Mouse (Mus musculus): ENCODE results near the gene Hist1h3e. TPM values are rescaled to one million over a fixed set of nuclear protein-coding genes. Genes with fewer than 3 reads are reported as not detected.
"Not testable (repeated sequence)": the region's sequence is repeated elsewhere in the genome, so short reads cannot be mapped to it uniquely, and the experiment has no call there.

Hist1h3e gene
- total RNA-seq, 2 experiments from 2014 or later = 98.5 to 398 TPM

DNA sequence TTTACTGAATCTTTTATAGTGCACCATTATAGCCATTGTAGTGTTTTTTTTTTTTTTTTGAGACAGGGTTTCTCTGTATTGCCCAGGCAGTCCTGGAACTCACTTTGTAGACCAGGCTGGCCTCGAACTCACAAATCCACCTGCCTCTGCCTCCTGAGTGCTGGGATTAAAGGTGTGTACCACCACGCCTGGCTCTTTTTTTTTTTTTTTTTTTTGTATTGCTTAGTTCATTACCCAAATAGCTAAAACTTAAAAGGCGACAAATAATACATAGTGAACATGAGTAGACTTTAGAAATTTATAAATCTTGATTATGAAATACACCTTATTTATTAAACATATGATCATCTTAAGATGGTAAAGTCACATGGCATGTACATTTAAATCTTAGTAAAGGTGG, 20.7 kb downstream of the Hist1h3e start:
- no peak for ATAC-seq (replicated peaks; ENCODE audit: poor library complexity)

DNA sequence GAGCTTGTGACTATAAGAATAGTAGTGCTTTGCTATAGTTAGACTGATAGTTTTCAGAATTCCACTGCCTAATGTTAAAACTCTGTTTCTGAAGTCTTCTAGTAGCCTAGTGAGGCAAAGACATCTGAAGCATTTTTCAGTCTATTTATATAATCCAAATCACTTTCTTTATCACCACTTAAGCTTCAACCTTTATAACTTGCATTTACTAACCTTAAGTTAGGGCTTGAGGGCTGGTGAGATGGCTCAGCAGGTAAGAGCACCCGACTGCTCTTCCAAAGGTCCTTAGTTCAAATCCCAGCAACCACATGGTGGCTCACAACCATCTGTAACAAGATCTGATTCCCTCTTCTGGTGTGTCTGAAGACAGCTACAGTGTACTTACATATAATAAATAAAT, 22.3 kb downstream of the Hist1h3e start:
- not testable (repeated sequence) for ATAC-seq (replicated peaks; ENCODE audit: poor library complexity)

DNA sequence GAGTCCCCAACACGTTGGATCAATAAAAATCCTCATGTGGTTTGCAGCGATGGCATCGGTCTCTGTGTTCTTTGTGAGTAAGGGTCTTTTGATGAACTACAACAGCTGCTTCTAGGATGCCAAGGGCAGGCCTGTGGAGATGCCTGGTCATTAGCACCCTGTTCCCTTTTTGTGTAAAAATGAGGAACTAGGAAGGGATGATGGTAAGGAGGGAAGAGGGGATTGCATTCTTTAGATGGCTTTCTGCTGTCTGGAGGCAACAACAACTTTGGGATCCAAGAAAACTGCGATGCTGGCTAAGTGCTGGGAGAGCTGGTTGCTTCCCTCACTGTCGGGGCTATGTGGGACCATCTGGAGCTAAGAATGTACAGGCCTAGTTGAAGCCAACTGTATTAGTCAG, 23.9 kb downstream of the Hist1h3e start:
- ATAC-seq (replicated peaks; ENCODE audit: poor library complexity) = no peak

DNA sequence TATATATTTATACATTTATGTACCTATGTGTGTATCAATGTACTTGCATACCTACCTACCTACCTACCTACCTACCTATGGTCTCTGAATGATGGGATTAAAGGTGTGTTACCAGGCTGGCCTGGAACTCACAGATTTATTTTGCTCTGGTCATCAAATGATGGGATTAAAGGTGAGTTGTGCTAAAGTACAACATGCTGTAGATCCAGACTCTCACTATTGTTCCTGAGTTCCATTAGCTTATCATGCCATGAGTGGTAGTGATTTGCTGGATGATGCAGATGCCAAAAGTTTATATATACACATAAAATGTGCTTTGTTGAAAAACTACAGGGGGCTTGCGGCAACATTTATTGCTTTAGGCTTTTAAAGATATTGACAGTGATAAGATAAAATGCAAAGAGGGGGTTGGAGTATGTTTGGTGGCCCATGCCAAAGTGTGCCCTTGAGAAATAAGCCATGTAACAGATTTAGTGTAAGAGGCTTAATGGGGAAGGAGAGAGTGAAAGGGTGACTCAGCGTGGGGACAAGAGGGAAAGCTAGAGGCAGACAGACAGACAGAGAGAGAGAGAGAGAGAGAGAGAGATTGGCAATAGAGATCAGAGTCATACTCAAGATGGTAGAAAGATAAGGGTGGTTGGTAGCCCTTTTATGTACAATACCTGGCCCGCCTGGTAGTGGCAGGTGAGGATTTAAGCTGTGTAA, 25.0 kb downstream of the Hist1h3e start:
- no peak for ATAC-seq (replicated peaks; ENCODE audit: poor library complexity)

DNA sequence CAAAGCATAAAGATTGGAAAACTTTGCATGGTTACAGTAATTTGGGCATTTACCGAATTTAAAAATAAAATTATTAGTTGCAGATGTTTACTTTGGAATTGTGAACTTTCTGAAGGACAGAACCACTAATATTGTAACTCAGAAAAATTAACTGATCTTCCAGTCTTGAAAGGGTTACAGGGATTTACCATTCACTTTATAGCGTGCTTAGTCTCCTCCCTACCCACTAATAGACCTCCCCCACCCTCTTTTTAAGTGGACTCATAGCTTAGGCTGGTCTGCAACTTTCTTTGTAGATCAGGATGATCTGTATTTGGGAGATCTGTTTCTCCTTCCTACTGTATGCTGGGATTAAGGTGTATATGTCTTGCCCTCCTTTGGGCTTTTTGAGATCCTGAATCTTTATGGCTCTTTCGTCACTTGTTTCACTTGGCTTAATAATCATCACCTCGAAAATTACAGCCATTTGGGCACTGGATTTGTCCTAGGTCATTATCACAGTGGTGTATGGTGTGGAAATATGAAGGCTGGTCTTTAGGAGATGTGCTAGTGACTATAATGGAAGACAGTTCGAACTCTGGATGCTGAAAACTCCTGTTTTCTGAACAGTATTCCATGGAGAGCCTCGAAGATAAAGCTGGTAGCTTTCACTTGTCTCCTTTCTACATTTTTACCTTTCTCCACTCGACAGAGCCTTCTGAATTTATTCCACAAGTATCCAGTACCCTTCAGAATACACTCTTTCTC, 25.9 kb downstream of the Hist1h3e start:
- no peak for ATAC-seq (replicated peaks; ENCODE audit: poor library complexity)

DNA sequence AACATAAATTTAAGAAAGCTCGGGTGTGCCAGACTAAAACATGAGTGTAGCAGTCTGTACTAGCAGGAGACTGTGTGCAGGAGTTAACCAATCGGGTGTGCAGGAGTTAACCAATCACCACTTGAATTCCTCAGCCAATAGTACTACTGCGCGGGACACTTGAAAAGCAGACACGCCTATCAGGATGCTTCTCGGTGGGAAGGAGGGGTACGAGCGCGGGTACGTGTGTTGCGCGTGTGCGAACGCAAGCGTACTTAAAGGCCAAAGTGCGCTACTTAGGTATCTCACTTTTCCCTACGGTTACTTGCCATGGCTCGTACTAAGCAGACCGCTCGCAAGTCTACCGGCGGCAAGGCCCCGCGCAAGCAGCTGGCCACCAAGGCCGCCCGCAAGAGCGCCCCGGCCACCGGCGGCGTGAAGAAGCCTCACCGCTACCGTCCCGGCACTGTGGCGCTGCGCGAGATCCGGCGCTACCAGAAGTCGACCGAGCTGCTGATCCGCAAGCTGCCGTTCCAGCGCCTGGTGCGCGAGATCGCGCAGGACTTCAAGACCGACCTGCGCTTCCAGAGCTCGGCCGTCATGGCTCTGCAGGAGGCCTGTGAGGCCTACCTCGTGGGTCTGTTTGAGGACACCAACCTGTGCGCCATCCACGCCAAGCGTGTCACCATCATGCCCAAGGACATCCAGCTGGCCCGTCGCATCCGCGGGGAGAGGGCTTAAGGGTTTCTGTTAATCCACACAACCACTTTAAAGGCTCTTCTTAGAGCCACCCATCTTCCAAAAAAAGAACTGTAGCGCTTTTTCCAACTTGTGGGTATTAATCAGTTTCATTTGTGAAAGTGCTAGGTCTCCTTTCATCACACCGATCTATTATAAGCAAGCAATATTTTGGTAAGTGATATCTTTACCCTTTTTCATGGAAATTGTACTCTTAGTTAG, 26.8 kb downstream of the Hist1h3e start, which contains the start of gene Hist1h3g:
Gene Hist1h3g, plus strand, starts transcription at position 286 of the 939 bp plus-strand sequence.
- peak; percentile 62 for ATAC-seq (replicated peaks; ENCODE audit: poor library complexity)

DNA sequence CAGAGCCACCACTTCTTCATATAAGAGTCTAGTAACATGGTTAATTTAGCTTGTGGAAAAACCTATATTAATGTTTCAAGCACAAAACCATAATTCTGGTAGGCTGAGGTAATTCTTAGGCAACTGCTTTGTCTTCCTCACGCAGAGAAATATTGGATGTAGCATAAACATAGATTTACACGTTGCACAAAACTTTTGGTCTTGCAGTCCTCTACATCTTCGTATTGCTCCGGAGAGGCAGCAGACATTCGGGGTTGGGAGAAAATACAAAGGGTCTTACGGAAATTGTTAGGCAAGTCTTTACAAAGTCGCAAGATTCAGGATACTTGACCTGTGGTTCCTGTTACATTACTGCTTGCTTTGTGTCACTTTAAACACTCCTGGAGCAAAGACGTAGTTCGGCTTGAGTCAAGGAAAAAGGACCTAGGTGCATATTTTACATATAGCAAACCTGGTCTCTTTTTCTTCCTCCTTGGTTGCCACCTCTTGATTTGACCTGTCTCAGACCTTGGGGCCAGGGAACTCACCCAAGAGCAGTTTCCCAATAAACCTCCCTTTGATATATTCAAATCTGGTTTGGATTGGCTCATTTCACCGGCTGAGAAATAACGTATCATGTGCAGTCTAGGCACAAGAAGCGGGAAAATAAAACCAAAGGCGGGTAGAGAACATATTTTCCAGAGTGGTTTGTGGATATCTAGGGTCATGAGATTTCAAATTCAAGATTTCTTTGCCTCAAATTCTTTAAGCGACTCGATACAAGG, 27.6 kb downstream of the Hist1h3e start:
- peak; percentile 8 for ATAC-seq (replicated peaks; ENCODE audit: poor library complexity)

DNA sequence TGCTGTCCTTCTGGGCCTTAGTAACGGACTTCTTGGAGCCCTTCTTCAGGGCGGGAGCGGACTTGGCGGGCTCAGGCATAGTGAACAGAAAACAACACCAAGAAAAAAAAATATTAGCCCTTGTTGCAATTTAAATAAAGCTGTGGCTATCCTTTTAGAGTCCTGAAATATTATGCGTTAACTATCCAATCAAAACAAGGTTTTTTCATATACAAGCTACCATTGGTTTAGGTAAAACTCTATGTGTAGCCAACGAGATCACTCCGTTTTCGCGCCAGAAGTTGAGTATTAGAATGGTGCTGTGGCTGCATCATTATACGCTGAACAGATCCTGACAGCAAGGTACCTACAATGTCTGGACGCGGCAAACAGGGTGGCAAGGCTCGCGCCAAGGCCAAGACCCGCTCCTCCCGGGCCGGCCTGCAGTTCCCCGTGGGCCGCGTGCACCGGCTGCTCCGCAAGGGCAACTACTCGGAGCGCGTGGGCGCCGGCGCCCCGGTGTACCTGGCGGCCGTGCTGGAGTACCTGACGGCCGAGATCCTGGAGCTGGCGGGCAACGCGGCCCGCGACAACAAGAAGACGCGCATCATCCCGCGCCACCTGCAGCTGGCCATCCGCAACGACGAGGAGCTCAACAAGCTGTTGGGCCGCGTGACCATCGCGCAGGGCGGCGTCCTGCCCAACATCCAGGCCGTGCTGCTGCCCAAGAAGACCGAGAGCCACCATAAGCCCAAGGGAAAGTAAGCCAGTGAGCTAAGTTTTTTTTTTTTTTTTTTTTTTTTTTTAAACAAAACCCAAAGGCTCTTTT, 28.4 kb downstream of the Hist1h3e start, which contains the start of gene Hist1h2af:
Gene Hist1h2af, plus strand, starts transcription at position 347 of the 808 bp plus-strand sequence.
- ATAC-seq (replicated peaks; ENCODE audit: poor library complexity) = peak; percentile 33

DNA sequence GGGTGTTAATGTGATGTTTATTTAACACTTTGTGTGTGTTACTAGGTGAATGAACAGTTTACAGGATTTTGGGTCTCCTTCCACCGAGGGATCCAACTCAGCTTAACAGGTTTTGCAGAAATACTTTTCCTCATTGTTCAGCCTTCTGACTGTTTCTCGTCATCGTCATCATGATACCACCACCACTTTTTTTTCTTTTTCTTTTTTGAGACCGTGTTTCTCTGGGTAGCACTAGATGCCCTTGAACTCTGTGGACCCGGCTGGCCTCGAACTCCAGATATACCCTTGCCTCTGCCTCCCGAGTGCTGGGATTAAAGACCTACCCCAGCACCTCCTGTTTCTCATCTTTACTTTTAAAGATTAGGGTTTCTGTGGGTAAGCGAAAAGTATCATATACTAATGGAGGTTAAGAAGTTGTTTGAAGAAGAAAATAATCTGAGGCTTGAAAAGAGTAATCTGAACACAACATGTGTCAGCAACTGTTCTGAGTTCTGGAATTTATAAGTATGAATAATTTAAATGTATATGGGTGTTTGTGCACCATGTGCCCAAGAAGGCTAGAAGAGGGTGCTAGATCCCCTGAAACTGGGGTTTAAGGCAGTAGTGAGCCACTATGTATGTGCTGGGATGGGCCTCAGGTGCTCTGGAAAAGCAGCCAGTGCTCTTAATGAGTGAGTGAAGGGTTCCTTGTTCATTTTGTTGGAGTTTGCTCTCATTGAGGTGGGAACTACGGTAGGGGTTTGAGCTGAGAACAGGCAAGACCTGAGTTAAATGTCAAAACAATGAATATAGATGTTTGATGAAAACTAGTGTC, 29.7 kb downstream of the Hist1h3e start:
- no peak for ATAC-seq (replicated peaks; ENCODE audit: poor library complexity)

DNA sequence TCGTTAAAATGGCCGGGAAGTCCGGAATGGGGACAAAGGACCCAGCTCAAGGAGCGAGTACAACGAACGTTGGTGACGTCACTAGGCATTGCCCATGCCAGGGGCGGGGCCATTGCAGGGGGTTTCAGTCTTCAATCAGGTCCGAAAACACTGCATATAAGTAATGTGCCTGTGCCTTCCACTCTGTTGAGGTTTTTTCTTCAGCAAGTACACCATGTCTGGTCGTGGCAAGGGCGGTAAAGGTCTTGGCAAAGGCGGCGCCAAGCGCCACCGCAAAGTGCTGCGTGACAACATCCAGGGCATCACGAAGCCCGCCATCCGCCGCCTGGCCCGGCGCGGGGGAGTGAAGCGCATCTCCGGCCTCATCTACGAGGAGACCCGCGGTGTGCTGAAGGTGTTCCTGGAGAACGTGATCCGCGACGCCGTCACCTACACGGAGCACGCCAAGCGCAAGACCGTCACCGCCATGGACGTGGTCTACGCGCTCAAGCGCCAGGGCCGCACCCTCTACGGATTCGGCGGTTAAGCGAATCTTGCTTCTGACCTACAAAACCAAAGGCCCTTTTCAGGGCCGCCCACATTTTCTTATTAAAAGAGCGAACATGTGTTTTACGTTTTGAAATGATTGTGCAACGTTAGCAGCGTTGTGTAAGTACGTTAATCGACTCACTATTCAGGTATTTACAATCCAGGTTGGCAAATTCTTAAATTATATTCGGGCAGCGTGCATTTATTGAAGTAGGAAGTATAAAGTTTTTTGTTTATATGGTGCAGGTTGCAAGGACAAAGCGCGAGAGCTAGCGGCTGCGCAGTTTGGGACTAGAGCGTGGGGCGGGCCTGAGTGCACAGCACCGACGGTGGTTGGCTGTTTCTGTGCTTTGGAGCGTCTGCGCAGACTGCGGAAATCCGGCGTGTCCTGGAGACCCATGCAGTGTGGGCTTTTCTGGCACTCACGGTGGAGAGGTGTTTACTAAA, 31.0 kb downstream of the Hist1h3e start, which contains the start of gene Hist1h4h:
Gene Hist1h4h, plus strand, starts transcription at position 150 of the 975 bp plus-strand sequence.
- ATAC-seq (replicated peaks; ENCODE audit: poor library complexity) = peak; percentile 52

DNA sequence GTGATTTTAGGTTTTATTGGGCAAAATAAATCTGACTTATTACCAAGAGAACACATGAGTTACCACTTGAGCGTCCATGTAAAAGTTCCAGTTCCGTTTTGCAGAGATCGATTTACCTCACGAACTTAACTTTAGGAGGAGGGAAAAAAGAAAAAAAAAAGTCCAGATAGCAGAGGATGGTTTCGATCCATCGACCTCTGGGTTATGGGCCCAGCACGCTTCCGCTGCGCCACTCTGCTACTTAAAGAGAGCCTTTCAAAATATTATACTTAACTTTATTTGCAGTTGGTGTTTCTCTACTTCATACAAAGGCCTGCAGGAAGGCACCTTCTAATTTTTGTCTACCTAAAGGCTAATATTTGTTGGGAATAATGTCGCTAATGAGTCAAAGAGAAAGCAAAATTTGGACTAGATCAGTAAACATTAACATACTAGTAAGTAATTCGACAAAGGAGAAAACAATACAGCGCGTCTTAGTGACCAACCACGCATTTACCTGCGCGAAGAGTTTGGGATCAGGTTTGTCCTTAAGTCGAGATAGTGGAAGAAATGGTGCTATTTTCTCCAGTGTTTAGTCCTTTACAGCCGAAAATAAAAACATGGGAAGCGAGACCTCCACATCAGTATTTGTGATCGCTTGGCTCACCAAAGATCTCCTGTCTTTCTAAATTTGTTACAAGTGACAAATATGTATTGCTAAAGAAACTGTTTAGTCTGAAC, 31.8 kb downstream of the Hist1h3e start:
- ATAC-seq (replicated peaks; ENCODE audit: poor library complexity) = no peak

DNA sequence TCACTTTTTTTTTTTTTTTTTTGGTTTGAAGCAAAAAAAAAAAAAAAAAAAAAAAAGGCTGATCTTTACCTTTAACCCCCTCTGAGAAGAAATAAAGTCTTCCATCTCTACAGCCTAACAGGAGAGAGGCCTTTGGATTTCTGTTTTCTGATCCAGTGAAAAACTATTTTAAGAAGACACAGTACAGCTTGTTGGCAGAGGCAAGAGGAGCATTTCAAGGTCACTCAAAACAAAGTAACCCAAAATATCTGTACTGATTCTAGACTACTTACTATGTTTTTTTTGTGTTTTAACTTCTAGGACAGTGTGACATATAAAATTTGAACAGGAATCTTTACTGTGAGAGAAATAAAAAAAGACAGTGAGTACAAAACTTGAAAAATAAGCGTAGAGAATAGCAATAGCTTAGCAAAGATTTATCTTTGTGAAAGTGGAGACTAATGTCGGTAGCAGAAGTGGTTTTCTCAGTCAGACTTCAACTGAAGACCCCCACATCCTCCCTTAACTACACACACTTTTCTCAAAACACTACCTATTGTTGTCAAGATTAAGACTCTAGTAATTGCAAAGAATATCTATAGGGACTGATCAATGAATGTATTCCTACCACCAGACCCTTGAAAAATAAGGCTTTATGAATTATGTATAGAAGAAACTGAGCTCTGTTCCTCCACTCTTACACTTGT, 32.5 kb downstream of the Hist1h3e start:
- ATAC-seq (replicated peaks; ENCODE audit: poor library complexity) = no peak

DNA sequence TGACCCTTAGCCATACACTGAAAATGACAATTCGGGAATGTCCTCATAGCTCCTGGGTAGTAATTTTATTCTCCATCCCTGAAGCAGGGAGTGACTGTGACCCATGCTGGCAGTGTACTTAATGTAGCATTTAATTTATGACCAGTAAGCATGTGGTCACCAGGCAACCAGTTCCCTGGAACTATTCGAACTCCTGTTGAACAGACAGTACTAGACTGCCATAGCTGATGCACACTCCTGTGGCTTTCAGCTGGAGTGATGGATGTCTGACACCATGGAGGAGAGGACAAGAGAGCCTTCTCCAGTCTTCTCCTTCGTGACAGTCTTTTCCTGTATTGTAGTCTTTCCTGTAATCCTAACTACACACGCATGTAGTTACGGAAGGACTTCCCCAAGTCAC, 33.2 kb downstream of the Hist1h3e start:
- ATAC-seq (replicated peaks; ENCODE audit: poor library complexity) = no peak

DNA sequence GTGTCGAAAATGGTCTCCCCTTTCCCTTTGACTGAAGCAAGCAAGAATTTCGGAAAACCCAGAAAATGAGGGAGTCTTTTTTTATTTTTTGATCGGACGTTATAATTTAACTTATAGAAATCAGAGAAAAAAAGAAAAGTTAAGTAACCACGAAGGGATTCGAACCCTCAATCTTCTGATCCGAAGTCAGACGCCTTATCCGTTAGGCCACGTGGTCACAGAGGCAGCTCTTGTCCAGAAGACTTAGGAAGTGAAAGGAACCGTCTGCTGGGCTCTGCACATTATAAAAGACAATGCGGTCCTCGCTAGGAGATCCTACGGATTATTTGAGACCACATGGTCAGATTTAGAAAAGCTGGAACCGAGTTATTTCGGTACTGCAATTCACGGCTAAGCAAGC, 35.9 kb downstream of the Hist1h3e start:
- ATAC-seq (replicated peaks; ENCODE audit: poor library complexity) = peak; percentile 43

DNA sequence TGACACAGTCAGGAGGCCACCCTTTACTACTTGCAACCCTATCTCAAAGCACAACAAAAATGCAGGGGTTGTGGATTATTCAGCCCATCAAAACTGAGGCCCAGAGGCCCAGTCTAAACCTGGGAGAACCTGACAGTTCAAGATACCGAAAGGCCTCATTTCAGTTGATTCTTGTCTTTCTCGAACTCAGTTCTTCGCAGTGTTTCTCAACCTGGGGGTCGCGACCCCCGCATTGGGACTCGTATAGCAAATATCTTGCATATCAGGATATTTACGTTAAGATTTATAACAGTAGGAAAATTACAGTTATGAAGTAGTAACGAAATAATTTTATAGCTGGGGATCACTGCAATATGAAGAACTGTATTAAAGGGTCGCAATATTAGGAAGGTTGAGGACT, 36.3 kb downstream of the Hist1h3e start:
- no peak for ATAC-seq (replicated peaks; ENCODE audit: poor library complexity)

DNA sequence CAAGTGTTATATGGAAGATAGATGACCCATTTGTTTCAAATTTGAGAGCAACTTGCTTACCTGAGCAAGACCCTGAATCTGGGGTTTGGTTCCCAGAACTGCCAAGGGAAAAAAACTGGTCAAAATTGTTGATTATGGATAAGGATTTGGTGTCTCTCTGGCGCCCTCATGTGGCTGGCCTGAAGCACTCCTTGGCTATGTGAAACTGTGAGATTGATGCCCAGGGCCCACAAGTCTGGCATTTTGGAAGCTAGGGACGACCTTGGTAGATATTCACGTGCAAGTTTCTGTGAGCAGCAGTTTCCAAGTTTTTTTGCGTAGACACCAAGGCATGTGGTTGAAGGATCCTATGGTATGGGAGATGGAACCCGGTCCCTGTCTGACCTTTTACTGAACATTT, 37.5 kb downstream of the Hist1h3e start:
- ATAC-seq (replicated peaks; ENCODE audit: poor library complexity) = peak; percentile 69
